Mouse (Mus musculus): ENCODE data around the gene Gm7138.
"Not testable (repeated sequence)": the region's sequence is repeated elsewhere in the genome, so short reads cannot be mapped to it uniquely, and the experiment has no call there.

Gene Gm7138

GRCm38 (mm10) chr10:77741924-77742688 lies 34.6 kb downstream of the Gm7138 start, which contains the start of gene Gm18596:
Gene Gm18596 (minus strand): TSS chr10:77742638.
- not testable (repeated sequence) for DNase-seq (ENCODE audit: low read depth)

GRCm38 (mm10) chr10:77738929-77739328 lies 37.8 kb downstream of the Gm7138 start:
- DNase-seq (ENCODE audit: low read depth) = no peak

- DNase-seq (ENCODE audit: low read depth) = no peak
Observed at GRCm38 (mm10) chr10:77735928-77736327, 40.8 kb downstream of the Gm7138 start.

GRCm38 (mm10) chr10:77729241-77729640 lies 47.5 kb downstream of the Gm7138 start:
- DNase-seq (ENCODE audit: low read depth) = no peak

GRCm38 (mm10) chr10:77728280-77728679 lies 48.5 kb downstream of the Gm7138 start:
- no peak for DNase-seq (ENCODE audit: low read depth)
